Mouse (Mus musculus): Measurements from ENCODE around the gene Nfya. TPM values are rescaled to one million over a fixed set of nuclear protein-coding genes. Genes with fewer than 3 reads are reported as not detected.

The Nfya gene
- total RNA-seq, 1 experiment = 23.3 TPM

DNA sequence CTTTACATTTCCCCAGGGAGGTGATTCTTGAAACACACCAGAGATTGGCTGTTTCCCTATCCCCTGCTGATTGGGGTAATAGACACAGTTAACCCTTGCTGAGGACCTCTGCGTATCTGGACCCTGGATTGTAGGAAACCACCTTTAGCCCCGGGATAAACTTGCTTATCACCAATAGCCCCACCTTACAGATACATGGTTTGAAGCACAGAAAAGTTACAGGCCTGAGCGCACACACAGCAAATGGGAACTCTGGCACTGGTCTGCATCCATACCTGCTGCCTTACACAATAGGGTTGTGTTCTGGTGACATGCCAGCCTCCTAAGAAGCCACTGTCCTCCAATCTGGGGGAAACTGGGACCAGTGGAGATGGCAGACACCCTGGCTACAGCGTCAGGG lies 63.9 kb downstream of the Nfya start:
- Histone ChIP-seq H3K9ac (ENCODE audit: insufficient read depth, low read depth, low read length, poor library complexity, severe bottlenecking) (no peak overlapping the region), H3K4me1 (ENCODE audit: control insufficient read depth in 2 of 2, insufficient read depth in 2 of 2, low read length in 2 of 2, poor library complexity in 1 of 2) (peaks cover 0 to 7% of the 10 kb centered on the region in 2 experiments; a peak in 3 of 4 replicates), H3K36me3 (ENCODE audit: control insufficient read depth, insufficient read depth, low read length, poor library complexity, severe bottlenecking) (no peaks in the 10 kb centered on the region), H3K4me3 (ENCODE audit: insufficient read depth in 1 of 2, low read depth in 1 of 2, low read length in 2 of 2, poor library complexity in 1 of 2, severe bottlenecking in 1 of 2) (no peak overlapping the region), H3K27ac (ENCODE audit: insufficient read depth, low read depth, low read length, poor library complexity, severe bottlenecking) (no peak overlapping the region), H3K9me3 (ENCODE audit: control insufficient read depth, insufficient read depth, low read depth, low read length) (no peaks in the 10 kb centered on the region)
- TF ChIP-seq HCFC1 (IDR thresholded peaks at IDR 0.05; ENCODE audit: borderline replicate concordance, insufficient read depth, low read length) = no peak
- TF ChIP-seq MAFK (IDR thresholded peaks at IDR 0.05; ENCODE audit: insufficient read depth, low read depth, low read length) = no peak
- TF ChIP-seq CHD2 (IDR thresholded peaks at IDR 0.05; ENCODE audit: low read depth, low read length) = no peak
- no peak for TF ChIP-seq ZNF384 (IDR thresholded peaks at IDR 0.05; ENCODE audit: low read depth, low read length)
- TF ChIP-seq ZC3H11A (IDR thresholded peaks at IDR 0.05; ENCODE audit: borderline replicate concordance, low read depth, low read length) = no peak
- DNase-seq (ENCODE audit: low read depth, low spot score) = no peak
- in situ Hi-C loops (cut with MboI; ENCODE audit: low sequenced_read_pairs in 2 of 2, unreplicated experiment in 2 of 2) = no loop called here

DNA sequence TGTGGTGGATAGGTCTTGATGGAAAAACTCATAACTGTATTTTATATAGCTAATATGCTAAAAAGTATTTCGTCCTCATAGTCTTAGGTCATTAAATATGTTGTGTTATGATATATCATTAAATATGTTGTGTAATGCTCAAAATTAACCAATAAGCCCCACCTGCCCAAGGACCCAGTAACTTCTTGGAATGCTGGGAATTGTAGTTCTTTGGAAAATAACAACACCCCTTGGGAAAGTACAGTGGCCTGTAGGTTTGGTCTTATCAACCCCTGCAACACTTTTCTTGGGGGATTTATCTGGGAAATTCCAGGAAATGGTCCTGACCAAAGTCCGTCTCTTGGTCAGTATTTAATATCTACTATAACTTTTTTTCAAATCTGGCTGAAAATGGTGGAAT lies 66.6 kb downstream of the Nfya start:
- Histone ChIP-seq H3K4me3 (ENCODE audit: insufficient read depth in 1 of 2, low read depth in 1 of 2, low read length in 2 of 2, poor library complexity in 1 of 2, severe bottlenecking in 1 of 2) (no peak overlapping the region), H3K4me1 (ENCODE audit: control insufficient read depth in 2 of 2, insufficient read depth in 2 of 2, low read length in 2 of 2, poor library complexity in 1 of 2) (peaks cover 0 to 2% of the 10 kb centered on the region in 2 experiments; a peak in 1 of 4 replicates), H3K9me3 (ENCODE audit: control insufficient read depth, insufficient read depth, low read depth, low read length) (no peaks in the 10 kb centered on the region), H3K27ac (ENCODE audit: insufficient read depth, low read depth, low read length, poor library complexity, severe bottlenecking) (no peak overlapping the region), H3K9ac (ENCODE audit: insufficient read depth, low read depth, low read length, poor library complexity, severe bottlenecking) (no peak overlapping the region), H3K36me3 (ENCODE audit: control insufficient read depth, insufficient read depth, low read length, poor library complexity, severe bottlenecking) (no peaks in the 10 kb centered on the region)
- in situ Hi-C loops (cut with MboI; ENCODE audit: low sequenced_read_pairs in 2 of 2, unreplicated experiment in 2 of 2) = no loop called here
- TF ChIP-seq ZNF384 (IDR thresholded peaks at IDR 0.05; ENCODE audit: low read depth, low read length) (no peak), CHD2 (IDR thresholded peaks at IDR 0.05; ENCODE audit: low read depth, low read length) (no peak), HCFC1 (IDR thresholded peaks at IDR 0.05; ENCODE audit: borderline replicate concordance, insufficient read depth, low read length) (peak; percentile 60; the same call in 1 of the 2 replicates)
- no peak for DNase-seq (ENCODE audit: low read depth, low spot score)

DNA sequence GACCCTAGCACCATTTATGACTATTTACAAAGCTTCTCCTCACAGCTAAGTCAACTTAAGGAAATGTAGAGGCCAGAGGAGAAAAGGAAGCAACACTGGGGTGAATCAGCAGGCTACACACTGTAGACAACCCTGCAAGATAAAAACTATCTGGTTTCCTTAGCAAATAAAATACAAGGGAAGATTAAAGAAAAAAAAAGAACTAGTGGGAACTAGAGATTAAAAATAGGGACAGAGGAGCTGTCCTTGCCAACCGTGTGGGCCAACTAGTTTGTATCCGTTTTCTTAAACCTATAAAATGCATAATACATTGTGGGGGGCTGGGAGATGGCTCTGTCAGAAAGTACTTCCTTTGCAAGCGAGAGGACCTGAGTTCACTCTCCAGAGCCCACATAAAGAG lies 67.8 kb downstream of the Nfya start:
- Histone ChIP-seq H3K27ac (ENCODE audit: insufficient read depth, low read depth, low read length, poor library complexity, severe bottlenecking) (no peak overlapping the region), H3K9ac (ENCODE audit: insufficient read depth, low read depth, low read length, poor library complexity, severe bottlenecking) (no peak overlapping the region), H3K36me3 (ENCODE audit: control insufficient read depth, insufficient read depth, low read length, poor library complexity, severe bottlenecking) (no peaks in the 10 kb centered on the region), H3K4me1 (ENCODE audit: control insufficient read depth in 2 of 2, insufficient read depth in 2 of 2, low read length in 2 of 2, poor library complexity in 1 of 2) (peaks cover 0 to 1% of the 10 kb centered on the region in 2 experiments; a peak in 1 of 4 replicates), H3K4me3 (ENCODE audit: insufficient read depth in 1 of 2, low read depth in 1 of 2, low read length in 2 of 2, poor library complexity in 1 of 2, severe bottlenecking in 1 of 2) (no peak overlapping the region), H3K9me3 (ENCODE audit: control insufficient read depth, insufficient read depth, low read depth, low read length) (no peaks in the 10 kb centered on the region)
- in situ Hi-C loops (cut with MboI; ENCODE audit: low sequenced_read_pairs in 2 of 2, unreplicated experiment in 2 of 2) = no loop called here
- DNase-seq (ENCODE audit: low read depth, low spot score) = no peak
- no peak for TF ChIP-seq MAFK (IDR thresholded peaks at IDR 0.05; ENCODE audit: insufficient read depth, low read depth, low read length)
- no peak for TF ChIP-seq CHD2 (IDR thresholded peaks at IDR 0.05; ENCODE audit: low read depth, low read length)
- no peak for TF ChIP-seq ZC3H11A (IDR thresholded peaks at IDR 0.05; ENCODE audit: borderline replicate concordance, low read depth, low read length)
- no peak for TF ChIP-seq HCFC1 (IDR thresholded peaks at IDR 0.05; ENCODE audit: borderline replicate concordance, insufficient read depth, low read length)
- TF ChIP-seq ZNF384 (IDR thresholded peaks at IDR 0.05; ENCODE audit: low read depth, low read length) = no peak

GRCm38 (mm10) chr17:48340267-48340666 lies 69.4 kb downstream of the Nfya start:
- Histone ChIP-seq H3K9me3 (ENCODE audit: control insufficient read depth, insufficient read depth, low read depth, low read length) (no peaks in the 10 kb centered on the region), H3K4me1 (ENCODE audit: control insufficient read depth in 2 of 2, insufficient read depth in 2 of 2, low read length in 2 of 2, poor library complexity in 1 of 2) (no peaks in the 10 kb centered on the region), H3K4me3 (ENCODE audit: insufficient read depth in 1 of 2, low read depth in 1 of 2, low read length in 2 of 2, poor library complexity in 1 of 2, severe bottlenecking in 1 of 2) (no peak overlapping the region), H3K36me3 (ENCODE audit: control insufficient read depth, insufficient read depth, low read length, poor library complexity, severe bottlenecking) (no peaks in the 10 kb centered on the region), H3K27ac (ENCODE audit: insufficient read depth, low read depth, low read length, poor library complexity, severe bottlenecking) (no peak overlapping the region), H3K9ac (ENCODE audit: insufficient read depth, low read depth, low read length, poor library complexity, severe bottlenecking) (no peak overlapping the region)
- no peak for DNase-seq (ENCODE audit: low read depth, low spot score)
- TF ChIP-seq HCFC1 (IDR thresholded peaks at IDR 0.05; ENCODE audit: borderline replicate concordance, insufficient read depth, low read length) (no peak), CHD2 (IDR thresholded peaks at IDR 0.05; ENCODE audit: low read depth, low read length) (no peak), ZC3H11A (IDR thresholded peaks at IDR 0.05; ENCODE audit: borderline replicate concordance, low read depth, low read length) (no peak), ZNF384 (IDR thresholded peaks at IDR 0.05; ENCODE audit: low read depth, low read length) (no peak), MAFK (IDR thresholded peaks at IDR 0.05; ENCODE audit: insufficient read depth, low read depth, low read length) (no peak)
- in situ Hi-C loops (cut with MboI; ENCODE audit: low sequenced_read_pairs in 2 of 2, unreplicated experiment in 2 of 2) = no loop called here

Other genes with a start within 250 kb of the Nfya start
- not detected in 2 replicates for gene A530064D06Rik, start 242.6 kb downstream of the Nfya start, total RNA-seq (2012; rRNA removed)
- gene Trem1, start 177.1 kb downstream of the Nfya start, total RNA-seq (2012; rRNA removed) = not detected in 2 replicates
- not detected in 2 replicates for gene Trem3, start 162.1 kb downstream of the Nfya start, total RNA-seq (2012; rRNA removed)
- gene Treml4, start 145.6 kb downstream of the Nfya start, total RNA-seq (2012; rRNA removed) = 0.22 TPM in 1 of 2 replicates, not detected in the other
- gene Treml2, start 110.4 kb downstream of the Nfya start, total RNA-seq (2012; rRNA removed) = 2.3 and 5.1 TPM in 2 replicates
- gene B430306N03Rik, start 93.8 kb downstream of the Nfya start, total RNA-seq (2012; rRNA removed) = 0.13 and 0.26 TPM in 2 replicates
- gene Trem2, start 63.5 kb downstream of the Nfya start, total RNA-seq (2012; rRNA removed) = 0.49 TPM in 1 of 2 replicates, not detected in the other
- gene Treml1, start 50.0 kb downstream of the Nfya start, total RNA-seq (2012; rRNA removed) = 0.40 TPM in 1 of 2 replicates, not detected in the other
- 27.0 and 38.6 TPM in 2 replicates for gene Oard1, start 108 bp upstream of the Nfya start, total RNA-seq (2012; rRNA removed)
- 3.0 and 5.6 TPM in 2 replicates for gene Apobec2, start 23.0 kb upstream of the Nfya start, total RNA-seq (2012; rRNA removed)
- 0.16 TPM in 1 of 2 replicates, not detected in the other for gene Tspo2, start 41.6 kb upstream of the Nfya start, total RNA-seq (2012; rRNA removed)
- gene Unc5cl, start 45.0 kb upstream of the Nfya start, total RNA-seq (2012; rRNA removed) = 1.2 and 3.2 TPM in 2 replicates

All from ES-E14 (cell line).